9 mouse cellular contexts compared by ENCODE assay signal in the genomic region with DNA sequence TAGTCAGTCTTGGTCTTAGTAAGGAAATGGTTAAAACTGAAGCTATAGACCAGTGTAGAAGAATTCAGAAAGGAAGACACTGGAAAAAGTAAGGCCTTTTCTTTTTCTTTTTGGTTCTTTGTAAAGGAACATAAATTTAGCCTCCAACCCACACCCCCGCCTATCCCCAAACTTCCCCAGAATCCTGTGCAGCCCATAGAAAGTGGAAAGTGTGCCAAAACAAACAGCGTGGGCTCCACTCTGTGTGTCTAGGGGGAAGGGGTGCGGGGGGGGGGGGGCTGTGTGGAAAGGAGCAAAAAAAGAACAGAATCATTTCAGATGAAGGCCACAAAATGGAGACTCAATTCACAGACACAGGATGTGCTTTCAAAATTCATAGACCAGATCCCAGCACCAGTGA.
DNase-seq lines count a peak whose midpoint lies in the region; ATAC-seq and TF ChIP-seq lines count a peak whose summit lies in the region.
"Had no signal": no experiment of that assay in that cellular context is flagged by ENCODE, and none has a peak within 500 bp of the region (broad histone marks: within the 10 kb centered on the region; RNA-seq: fewer than 3 reads in every experiment).

No protein-coding gene starts in this region.

- no peaks in the 10 kb centered on the region for H3K9me3 ChIP-seq in heart, postnatal 0 days (replicated peaks; ENCODE audit: control insufficient read depth, low read length)
- no peaks in the 10 kb centered on the region for H3K9me3 ChIP-seq in embryonic facial prominence, embryonic 11.5 days (replicated peaks; ENCODE audit: control insufficient read depth, low read length)
- no peaks in the 10 kb centered on the region for H3K9me3 ChIP-seq in hindbrain, postnatal 0 days (ENCODE audit: low read length)
- no peaks in the 10 kb centered on the region for H3K9me3 ChIP-seq in midbrain, embryonic 13.5 days
- H3K9me3 ChIP-seq: G1E had no signal

- H3K4me1 ChIP-seq in heart, postnatal 0 days (ENCODE audit: control insufficient read depth, insufficient read depth), result peaks cover 44% of the 10 kb centered on the region
- no peaks in the 10 kb centered on the region for H3K4me1 ChIP-seq in embryonic facial prominence, embryonic 11.5 days (ENCODE audit: control insufficient read depth, insufficient read depth, low read length)
- peaks cover 33% of the 10 kb centered on the region for H3K4me1 ChIP-seq in hindbrain, postnatal 0 days (ENCODE audit: insufficient read depth, low read length)
- H3K4me1 ChIP-seq in midbrain, embryonic 13.5 days (replicated peaks), result peaks cover 68% of the 10 kb centered on the region

- peak overlapping the region; percentile 63 for H3K4me3 ChIP-seq in heart, postnatal 0 days (ENCODE audit: low read depth, low read length)
- peak overlapping the region; percentile 22 for H3K4me3 ChIP-seq in embryonic facial prominence, embryonic 11.5 days (ENCODE audit: low read depth, low read length)
- H3K4me3 ChIP-seq in hindbrain, postnatal 0 days (ENCODE audit: low read length), result peak overlapping the region; percentile 65
- H3K4me3 ChIP-seq in midbrain, embryonic 13.5 days (replicated peaks), result peak overlapping the region; percentile 70

- no peaks in the 10 kb centered on the region for H3K36me3 ChIP-seq in heart, postnatal 0 days (replicated peaks; ENCODE audit: control insufficient read depth, insufficient read depth, low read length)
- H3K36me3 ChIP-seq in embryonic facial prominence, embryonic 11.5 days (replicated peaks; ENCODE audit: control insufficient read depth, insufficient read depth, low read depth, low read length), result no peaks in the 10 kb centered on the region
- H3K36me3 ChIP-seq in hindbrain, postnatal 0 days (ENCODE audit: insufficient read depth, low read length), result no peaks in the 10 kb centered on the region
- no peaks in the 10 kb centered on the region for H3K36me3 ChIP-seq in midbrain, embryonic 13.5 days
- H3K36me3 ChIP-seq: G1E had no signal

- peak overlapping the region; percentile 91 for H3K27ac ChIP-seq in heart, postnatal 0 days (ENCODE audit: low read depth)
- H3K27ac ChIP-seq in embryonic facial prominence, embryonic 11.5 days (replicated peaks; ENCODE audit: low read depth, low read length), result 0 out of 2 replicates have a peak overlapping the region, but pooled peaks have one; percentile 1
- peak overlapping the region; percentile 73 for H3K27ac ChIP-seq in hindbrain, postnatal 0 days
- peak overlapping the region; percentile 94 for H3K27ac ChIP-seq in midbrain, embryonic 13.5 days

- no peak for TF ChIP-seq CTCF in heart, postnatal 0 days (IDR thresholded peaks at IDR 0.05; ENCODE audit: low read depth)
- no peak for TF ChIP-seq CTCF in hindbrain, postnatal 0 days (IDR thresholded peaks at IDR 0.05; ENCODE audit: low read depth)

- no peak for ATAC-seq in heart, postnatal 0 days (ENCODE audit: insufficient read depth, low read depth)
- ATAC-seq in embryonic facial prominence, embryonic 11.5 days (replicated peaks; ENCODE audit: insufficient number of reproducible peaks, low FRiP score, low TSS enrichment, low read depth), result no peak
- no peak for ATAC-seq in hindbrain, postnatal 0 days
- no peak for ATAC-seq in midbrain, embryonic 13.5 days

- TF ChIP-seq EP300 in heart, postnatal 0 days (IDR thresholded peaks at IDR 0.05; ENCODE audit: low read depth), result no peak

- peak overlapping the region; percentile 90 for H3K4me2 ChIP-seq in heart, postnatal 0 days (ENCODE audit: low read depth, low read length)
- H3K4me2 ChIP-seq in embryonic facial prominence, embryonic 11.5 days (ENCODE audit: low read depth, low read length), result peak overlapping the region; percentile 30
- H3K4me2 ChIP-seq in hindbrain, postnatal 0 days (ENCODE audit: low read depth, low read length), result peak overlapping the region; percentile 79
- H3K4me2 ChIP-seq in midbrain, embryonic 13.5 days (replicated peaks), result peak overlapping the region; percentile 93

- H3K9ac ChIP-seq in heart, postnatal 0 days (replicated peaks; ENCODE audit: low read depth, low read length), result peak overlapping the region; percentile 55; the same call in 1 of the 2 replicates
- H3K9ac ChIP-seq in embryonic facial prominence, embryonic 11.5 days (replicated peaks; ENCODE audit: low read length), result peak overlapping the region; percentile 47
- peak overlapping the region; percentile 67 for H3K9ac ChIP-seq in hindbrain, postnatal 0 days (replicated peaks; ENCODE audit: low read length)
- H3K9ac ChIP-seq in midbrain, embryonic 13.5 days (replicated peaks), result peak overlapping the region; percentile 82

- H3K27me3 ChIP-seq in heart, postnatal 0 days (ENCODE audit: control insufficient read depth, insufficient read depth, low read length), result no peaks in the 10 kb centered on the region
- H3K27me3 ChIP-seq in embryonic facial prominence, embryonic 11.5 days (ENCODE audit: control insufficient read depth, insufficient read depth, low read length), result no peaks in the 10 kb centered on the region
- no peaks in the 10 kb centered on the region for H3K27me3 ChIP-seq in hindbrain, postnatal 0 days (ENCODE audit: insufficient read depth, low read length)
- H3K27me3 ChIP-seq in midbrain, embryonic 13.5 days, result no peaks in the 10 kb centered on the region

- 17% methylated on average over 3 of the region's 3 CpGs for WGBS in heart, postnatal 0 days
- 44% methylated on average over 3 of the region's 3 CpGs for WGBS in embryonic facial prominence, embryonic 11.5 days
- 15% methylated on average over 3 of the region's 3 CpGs for WGBS in hindbrain, postnatal 0 days
- WGBS in midbrain, embryonic 13.5 days, result 23% methylated on average over 3 of the region's 3 CpGs

- DNase-seq in heart, postnatal 0 days (ENCODE audit: low spot score), result peak; percentile 13
- DNase-seq in heart, adult 9 months (ENCODE audit: low spot score in 2 of 2), result no peak
- no peak for DNase-seq in embryonic facial prominence, embryonic 11.5 days (ENCODE audit: low spot score)
- no peak for DNase-seq in hindbrain, postnatal 0 days (ENCODE audit: low spot score)
- DNase-seq in thymus, postnatal 10 days (ENCODE audit: low spot score in 2 of 2), result no peak
- DNase-seq in adrenal gland, adult 8-10 months, result no peak
- DNase-seq in cerebellum, adult 9-11 months, result no peak

Comparison
In these comparisons a context has a peak if more than half of its experiments do, and no peak if none do; other contexts are left out.
1. H3K27ac ChIP-seq: peak in every context shown above with its lines; median percentile 94 in midbrain, embryonic 13.5 days; 91 in heart, postnatal 0 days; 73 in hindbrain, postnatal 0 days; 1 in embryonic facial prominence, embryonic 11.5 days.
2. H3K4me2 ChIP-seq: peak in every context shown above with its lines; median percentile 93 in midbrain, embryonic 13.5 days; 90 in heart, postnatal 0 days; 79 in hindbrain, postnatal 0 days; 30 in embryonic facial prominence, embryonic 11.5 days.